Mouse (Mus musculus) layer of hippocampus, postnatal 14 days (tissue): Measurements from ENCODE around the gene Rarres1. TPM values are rescaled to one million over a fixed set of nuclear protein-coding genes. Genes with fewer than 3 reads are reported as not detected.

Experiments
- DNase-seq, 2 experiments: peaks; one replicate each; pipeline ENCODE4 v3.0.0; 2021 to 2022; ENCODE audit warnings: low spot score in 2 of 2, mixed read lengths in 1 of 2
- total RNA-seq, 2 experiments: library from RNA; stranded (reverse); gene quantifications; 2 replicates each; pipeline ENCODE4 v1.2.3; 2021

Gene Rarres1
- total RNA-seq, 2 experiments from 2014 or later = 2.0 to 2.1 TPM

DNA sequence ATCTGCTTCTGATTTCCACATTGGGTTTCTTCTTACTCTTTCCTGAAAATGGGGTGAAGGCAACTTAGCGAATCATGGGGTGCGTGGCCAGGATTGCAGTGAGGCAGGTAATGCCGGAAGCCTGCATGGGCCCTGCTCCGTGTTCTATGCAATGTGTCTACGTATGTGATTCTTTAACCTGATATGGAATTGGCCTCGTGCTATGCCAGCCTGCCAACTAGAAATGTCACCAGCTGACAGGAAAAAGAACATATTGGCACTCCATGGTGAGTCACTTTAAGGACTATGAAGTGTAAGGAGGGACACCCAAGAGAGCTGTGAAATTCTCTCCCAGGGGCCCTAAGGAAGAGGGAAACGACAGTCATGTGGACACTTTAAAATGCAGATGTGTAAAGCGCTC lies 22.2 kb downstream of the Rarres1 start:
- DNase-seq = peak; percentile 34 to 48

DNA sequence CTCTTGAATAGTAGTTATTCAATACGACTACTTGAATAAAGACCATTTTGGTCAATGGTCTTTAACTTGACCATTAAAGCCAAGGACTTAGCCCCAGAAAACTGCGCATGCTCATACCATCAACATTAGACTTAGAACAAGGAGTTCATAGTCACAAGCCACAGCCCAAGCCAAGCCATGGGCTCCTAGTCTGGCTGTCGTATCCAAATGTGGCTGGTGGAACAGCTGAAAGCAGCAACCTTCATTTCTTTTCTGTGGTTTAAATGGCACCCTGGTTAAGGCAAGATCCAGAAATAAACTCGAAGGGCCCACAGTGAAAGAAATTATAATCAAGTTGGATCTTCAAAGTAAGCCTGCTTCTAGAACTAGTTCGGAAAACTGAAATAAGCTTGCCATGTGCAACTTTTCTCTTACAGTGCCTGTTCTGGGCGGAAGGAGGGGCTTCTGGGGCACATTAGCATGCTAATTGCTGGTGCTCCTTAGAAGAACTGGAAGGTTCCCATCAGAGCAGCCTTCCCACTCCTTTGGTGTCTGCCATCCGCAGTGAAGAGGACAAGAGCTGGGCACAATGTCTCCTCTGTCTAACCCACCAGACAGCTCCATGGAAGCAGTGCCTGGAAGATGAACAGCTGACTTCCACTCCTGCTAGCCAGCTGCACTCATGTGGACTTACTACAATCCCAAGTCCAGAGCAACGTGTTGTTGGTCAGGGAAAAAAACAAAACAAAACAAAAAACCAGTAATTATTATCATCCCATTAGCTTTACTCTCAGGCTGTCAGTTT lies 23.0 kb downstream of the Rarres1 start:
- peak in 1 of 2 experiments; percentile 46 for DNase-seq

DNA sequence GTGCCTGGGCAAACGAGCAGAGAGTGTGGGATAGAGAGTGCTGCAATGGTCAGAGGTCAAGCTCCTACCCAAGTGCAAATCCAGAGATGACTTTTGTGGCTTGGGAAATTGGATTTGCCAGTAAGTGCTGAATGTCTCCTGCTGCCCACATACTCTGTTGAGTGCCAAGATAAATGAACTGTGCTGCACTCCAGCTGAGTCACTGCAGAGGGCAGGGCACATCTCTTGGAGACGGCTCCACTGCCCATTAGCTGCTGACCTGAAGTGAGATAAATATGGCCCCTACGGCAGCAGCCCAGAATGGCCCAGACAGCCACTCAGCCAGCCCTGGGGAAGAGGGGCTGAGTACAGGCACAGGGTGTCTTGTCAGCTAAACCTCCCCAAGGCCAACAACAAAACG lies 25.2 kb downstream of the Rarres1 start:
- no peak for DNase-seq

DNA sequence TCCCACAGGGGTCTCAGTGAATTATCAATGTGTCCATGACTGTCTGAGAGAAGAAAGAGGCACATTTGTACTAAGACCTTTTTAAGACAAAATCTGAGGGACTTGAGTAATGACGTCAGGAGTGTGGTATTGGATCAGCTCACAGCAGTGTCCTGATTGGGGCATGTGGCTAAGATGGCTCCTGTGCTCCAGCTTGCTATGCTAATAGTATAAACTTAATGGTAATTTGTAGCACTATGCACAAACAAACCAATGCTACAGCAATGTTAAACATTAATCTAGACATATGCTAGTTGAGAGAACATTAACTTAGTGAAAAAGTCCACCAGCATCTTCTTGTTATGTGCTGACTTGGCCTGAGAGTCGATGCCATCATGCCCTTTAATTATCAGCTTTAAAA lies 30.1 kb downstream of the Rarres1 start:
- DNase-seq = no peak

DNA sequence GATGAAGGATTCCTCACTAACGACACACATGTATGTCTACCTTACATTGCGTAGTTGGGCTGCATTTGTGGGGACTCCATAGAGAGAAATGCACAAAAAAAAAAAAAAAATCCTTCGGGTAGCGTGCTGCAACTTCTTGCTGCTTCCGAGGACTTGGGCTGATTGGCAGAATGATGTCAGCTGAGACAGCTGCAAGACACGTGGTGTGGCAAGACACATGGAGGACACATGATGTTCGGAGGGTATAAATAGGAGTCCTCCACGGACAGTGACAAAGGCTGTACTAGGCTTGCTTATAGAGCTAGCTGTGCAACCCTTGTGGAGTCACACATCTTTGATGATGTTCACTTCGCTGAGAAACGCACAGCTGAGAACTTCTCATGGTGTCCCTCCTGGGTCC lies 32.9 kb downstream of the Rarres1 start:
- no peak for DNase-seq

DNA sequence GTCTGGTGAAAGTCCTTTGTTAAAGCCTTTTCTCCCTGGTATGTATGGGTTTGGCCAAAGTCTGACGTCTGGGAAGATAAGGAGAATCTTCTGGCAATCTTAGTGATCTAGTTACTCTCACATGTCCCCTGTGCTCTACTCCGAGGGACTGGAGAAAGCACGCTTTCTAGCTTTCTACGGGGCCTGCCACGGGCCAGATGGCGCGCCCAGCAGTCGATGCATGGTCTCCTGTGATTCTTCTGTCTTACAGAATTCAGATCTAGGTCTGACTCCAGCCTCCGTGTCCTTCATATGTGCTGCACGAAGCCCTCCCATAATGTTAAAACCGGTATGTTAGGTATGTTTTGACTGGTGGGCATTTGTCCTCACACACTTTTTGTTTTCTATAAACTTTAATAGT lies 35.5 kb downstream of the Rarres1 start:
- DNase-seq = no peak

DNA sequence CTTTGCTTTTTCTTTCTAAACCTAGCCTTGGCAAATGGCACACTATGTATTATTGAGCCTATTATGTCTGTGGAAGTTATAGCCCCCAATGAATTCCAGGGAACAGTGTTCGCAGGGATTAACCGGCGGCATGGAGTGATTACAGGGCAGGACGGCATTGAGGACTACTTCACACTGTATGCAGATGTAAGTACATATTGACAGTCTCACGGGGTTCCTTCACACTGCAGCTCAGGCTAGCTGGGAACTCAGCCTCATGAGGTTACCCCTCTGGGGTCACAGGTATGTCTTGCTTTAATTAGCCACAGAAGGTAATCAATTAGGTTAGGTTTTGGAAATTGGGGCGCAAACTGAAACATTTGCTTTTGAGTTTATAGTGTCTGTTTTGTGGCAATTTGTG lies 41.9 kb downstream of the Rarres1 start:
- DNase-seq = no peak

DNA sequence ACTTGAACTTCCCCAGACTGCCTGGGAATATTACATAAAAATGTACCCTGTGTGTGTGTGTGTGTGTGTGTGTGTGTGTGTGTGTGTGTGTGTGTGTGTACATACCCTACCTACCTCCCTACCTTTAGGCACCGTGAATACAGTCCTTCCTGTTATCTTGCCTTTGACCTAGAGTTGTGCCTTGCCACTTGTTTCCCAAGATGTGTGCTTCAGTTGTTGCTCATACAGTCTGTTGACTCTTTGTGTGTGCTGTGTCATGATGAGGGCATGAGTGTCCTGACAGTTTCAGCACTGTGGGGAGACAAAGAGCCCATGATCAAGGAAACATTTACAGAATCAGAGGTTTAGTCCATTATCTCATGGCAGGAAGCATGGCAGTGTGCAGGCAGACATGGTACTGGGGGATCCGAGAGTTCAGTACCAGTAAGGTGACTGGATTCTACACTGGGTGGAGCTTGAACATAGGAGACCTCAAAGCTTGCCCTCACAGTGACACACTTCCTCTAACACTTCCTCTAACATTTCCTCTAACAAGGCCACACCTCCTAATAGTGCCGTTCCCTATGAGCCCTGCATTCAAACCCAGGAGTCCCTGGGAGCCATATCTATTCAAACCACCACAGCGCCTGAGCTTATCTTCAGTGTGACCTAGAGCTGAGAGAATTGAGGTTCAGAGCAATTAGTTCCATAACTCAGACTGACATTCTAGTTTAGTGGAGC lies 43.8 kb downstream of the Rarres1 start:
- DNase-seq = no peak

DNA sequence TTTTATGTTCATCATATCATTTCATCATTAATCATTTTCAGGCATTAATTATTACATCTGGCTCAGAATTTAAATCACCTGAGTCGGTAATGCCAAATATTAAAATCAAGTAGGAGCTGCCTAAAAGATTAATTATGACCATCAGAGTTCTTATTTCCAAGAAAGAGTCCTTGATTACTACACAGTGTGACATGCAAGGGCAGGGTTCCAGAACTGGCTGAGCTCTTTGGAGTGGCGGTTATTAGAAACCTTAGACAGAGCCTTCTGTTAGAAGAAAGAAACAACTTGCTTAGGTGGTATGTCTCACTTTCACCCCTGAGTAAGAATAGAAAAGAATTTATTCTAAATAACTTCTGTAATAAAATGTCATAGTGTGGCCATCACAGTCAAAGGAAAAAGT lies 48.0 kb downstream of the Rarres1 start:
- no peak for DNase-seq

DNA sequence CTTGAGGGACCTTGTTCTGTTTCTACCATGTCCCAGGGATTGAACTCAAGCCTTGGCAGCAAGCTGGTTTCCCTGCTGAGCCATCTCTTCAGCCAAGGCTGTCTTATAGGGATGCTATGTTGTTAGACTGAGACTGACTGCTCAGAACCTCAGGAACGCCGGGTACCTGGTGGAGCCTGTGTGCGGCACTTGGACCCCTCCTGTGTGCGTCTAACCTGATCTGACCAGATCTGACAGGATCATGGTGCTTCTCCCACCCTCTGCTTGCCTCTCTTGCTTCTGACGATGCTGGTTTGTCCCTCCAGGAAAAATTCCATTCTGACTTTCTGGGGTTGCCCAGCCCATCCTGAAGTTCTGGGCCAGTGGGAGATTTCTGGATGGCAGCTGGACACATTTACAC lies 48.7 kb downstream of the Rarres1 start:
- no peak for DNase-seq

DNA sequence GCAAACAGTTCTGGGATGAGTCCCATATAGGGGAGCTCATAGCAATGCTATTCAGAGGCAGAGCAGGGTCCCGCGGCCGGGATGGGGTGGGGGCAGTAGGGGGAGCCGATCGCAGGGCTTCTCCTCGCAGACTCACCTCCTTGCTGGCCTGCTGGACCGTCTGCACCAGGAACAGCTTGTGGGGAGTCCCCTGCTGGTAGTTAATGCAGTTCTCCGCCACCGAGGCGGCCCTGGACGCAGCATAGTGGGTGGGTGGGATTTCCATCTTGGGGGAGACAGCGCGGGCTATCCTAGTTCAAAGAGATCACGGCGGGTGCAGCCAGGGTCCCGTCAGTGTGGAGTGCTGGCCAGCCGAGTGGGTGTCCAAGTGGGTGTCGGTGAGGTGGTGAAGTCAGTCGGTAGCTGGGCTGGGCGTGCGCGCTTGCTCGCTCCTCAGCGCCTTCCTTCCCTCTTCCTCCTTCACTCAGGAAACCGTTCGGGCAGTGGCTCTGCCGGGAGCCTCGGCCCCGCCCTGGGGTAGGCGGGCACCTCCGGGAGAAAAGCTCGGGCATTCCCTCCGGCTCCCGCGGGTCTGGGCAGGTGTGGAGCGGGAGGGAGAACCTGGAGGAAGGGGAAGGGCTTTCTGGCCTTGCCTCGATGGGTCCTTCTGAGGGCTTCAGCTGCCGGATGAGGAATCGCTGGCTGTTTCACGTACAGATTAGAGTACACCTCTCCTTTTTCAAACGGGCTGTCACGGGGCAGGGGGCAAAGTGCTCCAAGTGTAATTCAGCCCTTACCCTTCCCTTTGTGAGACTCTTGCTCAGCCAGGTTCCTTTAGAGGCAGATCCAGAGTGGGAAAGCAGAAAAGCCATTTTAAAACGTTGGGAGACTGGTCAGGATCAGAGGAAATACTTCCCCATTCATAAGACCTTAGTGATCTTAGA lies 51.6 kb downstream of the Rarres1 start, which contains the start of gene Lxn:
Gene Lxn (minus strand): TSS at position 477 of the 923 bp plus-strand sequence.
- peak; percentile 46 to 54 for DNase-seq

DNA sequence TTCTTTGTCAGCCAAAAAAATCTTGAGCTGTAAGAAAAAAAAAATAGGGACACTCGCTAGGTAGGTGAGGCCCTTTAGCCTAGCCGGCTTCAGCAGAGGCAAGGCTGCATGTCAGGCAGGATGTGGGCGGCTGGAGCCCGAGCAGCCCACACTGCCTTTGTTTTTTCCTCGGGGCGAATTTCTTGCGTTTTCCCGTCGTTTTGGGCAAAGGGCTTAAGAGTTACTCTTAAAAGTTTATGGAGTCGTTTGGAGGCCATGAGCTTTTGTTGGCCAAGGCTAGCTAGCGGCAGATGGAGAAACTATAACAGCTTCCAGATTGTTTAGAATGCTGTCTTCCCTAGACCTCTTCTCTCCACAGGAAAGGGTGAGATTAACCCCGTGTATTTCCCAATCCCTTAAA lies 52.3 kb downstream of the Rarres1 start:
- no peak for DNase-seq

DNA sequence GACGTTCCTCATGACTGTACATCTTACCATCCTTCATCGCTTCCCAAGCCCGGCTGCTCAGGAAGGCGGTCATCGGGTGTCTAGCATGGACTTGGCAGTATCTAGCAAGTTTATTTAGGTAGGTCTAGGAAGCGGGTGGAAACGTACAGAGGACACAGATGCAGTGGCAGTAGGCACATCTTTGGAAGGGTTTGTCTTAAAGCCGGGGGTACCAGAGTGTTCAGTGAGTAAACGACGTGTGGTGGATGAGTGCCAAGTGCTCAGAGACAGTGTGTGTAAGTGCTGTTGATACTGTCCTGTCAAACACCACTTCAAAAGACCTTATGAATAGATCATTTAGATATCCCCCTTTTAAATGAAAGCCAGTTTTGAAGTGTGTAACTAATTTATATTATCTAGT lies 52.7 kb downstream of the Rarres1 start:
- DNase-seq = no peak

DNA sequence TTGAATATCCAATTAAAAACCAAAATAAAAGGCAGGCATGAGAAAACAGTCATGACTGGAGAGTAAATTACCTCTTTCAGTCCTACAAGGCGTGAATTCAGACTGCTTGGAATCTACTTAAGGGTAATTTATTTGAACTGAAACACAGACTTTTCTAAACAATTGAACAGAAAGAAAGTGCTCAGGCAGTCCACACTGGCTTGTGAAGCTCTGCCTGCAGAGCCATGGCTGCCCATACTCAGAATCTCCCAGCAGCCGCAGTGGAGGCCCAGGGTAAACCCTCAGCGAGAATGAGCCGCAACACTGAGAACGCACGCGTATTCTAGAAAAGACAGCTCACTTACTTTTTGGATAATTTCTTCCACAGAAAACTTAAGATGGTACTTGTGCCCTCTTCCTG lies 53.3 kb downstream of the Rarres1 start:
- DNase-seq = no peak

DNA sequence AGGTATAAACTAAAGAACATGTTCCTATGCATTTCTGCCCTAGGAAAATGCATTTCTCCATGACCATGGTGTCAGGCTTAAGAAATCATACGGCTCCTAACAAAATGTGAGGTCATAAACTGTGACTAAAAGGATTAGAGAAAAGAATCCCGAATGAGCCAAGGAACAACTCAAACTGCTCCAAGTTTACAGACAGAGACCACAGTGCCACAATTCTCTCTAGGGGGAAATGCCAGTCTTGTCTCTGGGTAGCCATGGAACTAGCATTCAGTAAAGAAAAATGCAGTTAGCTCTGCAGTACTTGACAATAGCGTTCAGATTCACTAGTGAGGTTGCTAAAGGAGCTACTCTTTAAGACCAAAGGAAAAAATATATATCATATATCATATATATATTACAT lies 55.4 kb downstream of the Rarres1 start:
- DNase-seq = no peak

DNA sequence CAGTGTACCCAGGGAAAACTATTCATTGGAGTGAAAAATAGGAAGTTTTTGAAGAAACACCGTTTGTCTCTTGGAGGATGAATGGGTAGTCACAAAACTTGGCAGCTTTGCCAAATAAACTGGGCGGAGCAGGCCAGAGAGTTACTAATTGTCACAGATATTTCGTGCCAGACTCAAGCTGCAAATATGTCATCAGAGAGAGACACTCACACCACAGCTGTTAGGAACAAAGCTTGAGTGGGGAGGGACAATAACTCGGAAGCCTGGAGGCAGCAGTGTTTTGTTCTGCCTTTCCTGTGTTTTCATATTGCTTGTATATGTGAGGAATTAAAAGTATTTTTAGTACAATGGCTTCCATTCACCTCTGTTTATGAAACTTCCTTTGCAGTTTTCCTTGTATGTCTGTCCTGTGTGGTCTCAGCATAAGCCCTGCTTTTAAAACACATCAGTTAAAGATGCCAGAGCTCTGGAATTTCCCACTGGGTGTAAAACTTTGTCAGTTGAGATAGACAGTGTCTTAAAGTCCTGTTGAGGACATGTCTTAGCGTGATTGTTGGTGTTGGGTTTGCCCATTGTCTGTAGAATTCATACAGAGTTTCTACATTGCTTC lies 64.6 kb downstream of the Rarres1 start:
- no peak for DNase-seq

DNA sequence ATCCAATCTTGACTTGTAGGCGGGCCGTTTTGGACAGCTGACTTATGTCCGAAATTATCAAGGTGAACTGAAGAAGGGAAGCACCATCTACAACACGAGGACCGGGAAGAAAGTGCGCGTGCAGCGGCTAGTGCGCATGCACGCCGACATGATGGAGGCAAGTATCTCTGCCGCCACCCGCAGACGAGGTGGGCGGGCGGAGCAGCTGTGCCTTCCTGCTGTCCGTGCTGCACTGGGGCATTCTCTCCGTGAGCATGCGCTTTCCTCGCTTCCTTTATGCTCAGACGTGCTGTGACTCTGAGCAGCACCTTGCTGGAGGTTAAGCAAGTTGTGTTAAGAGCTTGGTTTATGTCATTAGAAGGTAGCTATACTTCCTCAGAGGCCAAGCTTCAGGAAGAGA lies 65.7 kb downstream of the Rarres1 start:
- peak; percentile 25 to 34 for DNase-seq

DNA sequence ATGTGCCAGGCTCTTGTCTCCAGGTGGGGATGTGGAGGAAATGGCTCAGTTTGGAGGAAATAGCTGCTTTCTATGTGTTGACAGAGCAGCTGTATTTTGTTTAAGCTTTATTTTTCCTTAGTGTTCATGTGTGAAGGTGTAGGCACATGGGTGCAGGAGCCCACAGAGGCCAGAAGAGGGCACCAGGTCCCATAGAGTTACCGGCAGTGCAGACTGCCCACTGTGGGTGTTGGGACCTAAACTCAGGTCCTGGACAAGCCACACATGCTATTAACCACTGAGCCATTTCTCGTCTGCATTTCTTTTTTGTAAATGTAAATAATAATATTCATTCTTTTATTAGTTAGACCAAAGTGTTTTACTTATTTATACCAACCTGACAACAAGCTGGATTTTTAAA lies 68.2 kb downstream of the Rarres1 start:
- no peak for DNase-seq

DNA sequence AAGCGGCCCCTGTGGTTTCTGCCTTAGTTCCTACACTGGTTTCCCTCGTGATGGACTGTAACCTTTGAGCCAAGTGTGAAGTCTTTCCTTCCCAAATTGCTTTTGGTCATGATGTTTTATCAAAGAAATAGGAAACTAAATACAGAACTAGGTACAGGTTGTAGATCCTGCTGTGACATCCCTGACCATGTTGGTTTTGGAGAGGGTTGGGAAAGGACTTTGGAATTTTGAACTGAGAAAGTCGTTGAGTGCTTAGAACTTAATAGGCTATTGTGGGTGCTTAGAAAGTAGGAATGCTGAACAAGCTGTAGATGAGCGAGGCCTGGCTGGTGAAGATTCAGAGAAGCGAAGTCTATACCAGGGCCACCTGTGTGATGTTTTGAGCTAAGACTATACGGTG lies 81.3 kb downstream of the Rarres1 start:
- DNase-seq = no peak

DNA sequence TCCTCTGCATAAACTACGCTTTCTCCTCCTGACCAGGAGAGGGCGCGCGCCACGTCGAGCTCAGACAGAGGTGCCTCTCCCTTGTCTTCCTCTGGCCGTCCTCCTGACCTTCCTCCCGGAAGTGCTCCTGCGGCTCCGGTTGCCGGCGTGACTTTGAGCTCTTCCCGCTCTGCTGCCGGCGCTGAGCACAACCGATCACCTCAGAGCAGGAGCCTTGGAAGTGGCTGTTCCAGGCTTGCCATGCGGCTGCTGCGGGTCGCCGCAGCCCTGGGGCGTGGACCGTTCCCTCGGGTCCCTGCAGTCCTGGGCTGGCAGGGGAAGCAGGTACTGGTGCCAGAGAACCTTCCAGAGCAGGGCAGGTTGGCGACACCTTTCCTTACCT lies 85.3 kb downstream of the Rarres1 start, which contains the start of gene Gfm1:
Gene Gfm1 (plus strand): TSS at position 98 of the 382 bp plus-strand sequence.
- DNase-seq = peak; percentile 79 to 90

DNA sequence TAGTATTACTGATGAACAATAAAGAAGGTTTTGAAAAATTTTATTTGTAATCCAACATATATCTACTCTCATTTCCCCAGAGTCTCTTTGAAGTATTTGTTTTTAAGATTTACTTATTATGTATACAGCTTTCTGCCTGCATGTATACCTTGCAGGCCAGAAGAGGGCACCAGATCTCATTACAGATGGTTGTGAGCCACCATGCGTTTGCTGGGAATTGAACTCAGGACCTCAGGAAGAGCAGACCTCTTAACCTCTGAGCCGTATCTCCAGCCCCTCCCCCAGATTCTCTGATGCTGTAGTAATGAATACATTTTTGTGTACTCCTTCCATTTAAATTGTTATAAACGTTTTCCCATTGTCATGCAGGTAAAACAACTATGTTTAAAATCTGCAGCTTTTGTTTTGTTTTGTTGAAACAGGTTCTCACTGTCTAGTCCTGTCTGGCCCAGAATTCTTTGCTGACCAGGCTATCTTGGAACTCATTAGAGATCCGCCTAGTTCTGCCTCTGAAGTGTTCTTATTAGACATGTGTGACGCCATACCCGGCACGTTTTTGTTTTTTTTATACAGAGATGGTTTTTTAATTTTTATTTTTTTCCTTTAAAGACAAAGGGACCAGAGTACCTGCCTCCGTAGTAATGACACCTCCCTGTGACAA lies 85.9 kb downstream of the Rarres1 start:
- DNase-seq = no peak
